Mouse (Mus musculus) embryonic fibroblast, embryonic 13.5 days (primary cell): ENCODE data around the gene Abhd17b.

ENCODE experiments used
- CTCF ChIP-seq: IDR thresholded peaks from 2 replicates; pipeline ENCODE4 v1.5.1; 2011; ENCODE audit warnings: mild to moderate bottlenecking, control low read depth, low read length, moderate library complexity, borderline replicate concordance; ENCODE audit not compliant: insufficient read depth
- POLR2A ChIP-seq: IDR thresholded peaks from 2 replicates; pipeline ENCODE4 v1.6.1; 2011; ENCODE audit warnings: low read depth, mild to moderate bottlenecking, control low read depth, low read length, moderate library complexity

DNA sequence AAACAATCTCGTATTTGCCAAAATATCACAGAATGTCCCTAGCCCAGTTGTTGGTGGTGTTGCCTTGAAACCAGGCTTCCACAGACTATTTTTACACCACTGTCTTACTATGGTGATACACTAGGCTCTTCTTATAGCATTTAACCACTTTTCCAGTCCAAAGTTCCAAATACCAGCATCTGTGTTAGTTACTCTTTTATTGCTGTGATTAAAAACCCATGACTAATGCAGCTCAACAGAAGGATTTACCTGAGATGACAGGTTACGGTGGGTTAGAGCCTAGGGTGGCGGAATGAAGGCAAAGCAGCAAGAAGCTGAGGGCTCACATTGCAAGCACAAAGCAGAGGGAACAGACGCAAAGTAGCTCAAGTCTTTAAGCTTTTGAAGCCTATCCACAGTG, 16.7 kb downstream of the Abhd17b start:
- TF ChIP-seq CTCF (no peak), POLR2A (no peak)
